Mouse (Mus musculus): Measurements from ENCODE around the gene Sars2. TPM values are rescaled to one million over a fixed set of nuclear protein-coding genes. Genes with fewer than 3 reads are reported as not detected.

Sars2 gene
- total and polyA plus RNA-seq, 3 experiments: 10.5 to 24.9 (median 17.1) TPM

DNA sequence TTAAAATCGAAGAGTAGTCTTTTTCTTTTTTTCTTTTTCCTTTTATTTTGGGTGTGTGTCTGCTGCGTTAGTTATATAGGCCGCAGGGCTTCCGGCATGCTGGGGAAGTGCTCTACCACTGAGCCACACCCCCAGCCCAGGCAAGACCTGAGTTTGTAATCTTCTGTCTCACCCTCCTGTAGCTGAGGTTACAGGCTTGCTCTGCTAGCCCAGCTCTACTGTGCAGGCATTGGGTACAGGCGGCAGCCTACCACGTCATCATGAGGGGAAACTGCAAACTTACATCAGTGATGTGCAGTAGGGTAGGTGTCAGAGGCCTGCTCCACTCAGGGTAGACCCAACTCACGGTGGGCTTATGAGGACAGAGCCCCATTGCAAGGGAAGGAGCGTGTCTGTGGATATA lies 39.5 kb downstream of the Sars2 start (continued):
- TF ChIP-seq EP300 (IDR thresholded peaks at IDR 0.05; ENCODE audit: low read length) (no peak), ETS1 (conservative IDR thresholded peaks at IDR 0.05; ENCODE audit: low read depth, low read length) (no peak; the same call in none of the 2 replicates), MAFK (IDR thresholded peaks at IDR 0.05; ENCODE audit: insufficient replicate concordance, low read length) (no peak), JUN (IDR thresholded peaks at IDR 0.05; ENCODE audit: insufficient read depth, low read depth, low read length) (no peak)

DNA sequence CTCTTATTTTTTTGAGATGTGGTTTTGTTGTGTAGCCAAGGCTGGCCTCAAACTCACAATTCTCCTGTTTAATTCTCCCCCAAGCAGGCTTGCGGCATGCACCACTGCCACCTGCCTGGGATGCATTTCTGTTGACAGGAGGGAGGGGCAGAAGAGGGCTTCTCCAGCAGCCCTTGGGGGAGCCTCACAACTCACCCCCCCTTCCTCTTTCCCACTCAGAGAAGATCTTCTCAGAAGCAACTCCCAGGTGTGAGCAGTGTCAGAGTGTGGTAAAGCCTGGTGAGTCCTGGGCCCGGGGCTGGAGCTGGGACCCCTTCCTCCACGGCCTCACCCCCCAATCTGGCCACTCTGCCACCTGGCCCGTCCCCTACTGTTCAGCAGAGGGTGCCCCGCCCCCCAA lies 43.4 kb downstream of the Sars2 start:
- no peak for TF ChIP-seq UBTF (IDR thresholded peaks at IDR 0.05; ENCODE audit: low read depth, low read length)
- TF ChIP-seq USF1 (IDR thresholded peaks at IDR 0.05; ENCODE audit: low read depth, low read length): no peak
- TF ChIP-seq ZC3H11A (IDR thresholded peaks at IDR 0.05; ENCODE audit: low read depth, low read length): no peak
- TF ChIP-seq POLR2A (IDR thresholded peaks at IDR 0.05; ENCODE audit: low read depth, low read length): no peak
- no peak for TF ChIP-seq HCFC1 (IDR thresholded peaks at IDR 0.05; ENCODE audit: low read depth, low read length)
- TF ChIP-seq USF2 (conservative IDR thresholded peaks at IDR 0.05; ENCODE audit: low read depth, low read length): no peak
- TF ChIP-seq SIN3A (IDR thresholded peaks at IDR 0.05; ENCODE audit: low read length): no peak
- no peak for TF ChIP-seq PAX5 (IDR thresholded peaks at IDR 0.05; ENCODE audit: low read length)
- no peak for TF ChIP-seq RCOR1 (conservative IDR thresholded peaks at IDR 0.05; ENCODE audit: low read depth, low read length)
- TF ChIP-seq MXI1 (IDR thresholded peaks at IDR 0.05; ENCODE audit: low read depth, low read length): no peak
- no peak for TF ChIP-seq MYC (IDR thresholded peaks at IDR 0.05; ENCODE audit: low read depth, low read length)
- no peak for TF ChIP-seq ZMIZ1 (IDR thresholded peaks at IDR 0.05; ENCODE audit: low read depth, low read length)
- TF ChIP-seq CHD2 (IDR thresholded peaks at IDR 0.05; ENCODE audit: low read length): no peak
- no peak for TF ChIP-seq CHD1 (IDR thresholded peaks at IDR 0.05; ENCODE audit: low read depth, low read length)
- no peak for TF ChIP-seq NRF1 (IDR thresholded peaks at IDR 0.05; ENCODE audit: low read depth, low read length)
- no peak for TF ChIP-seq JUND (conservative IDR thresholded peaks at IDR 0.05; ENCODE audit: low read depth, low read length)
- TF ChIP-seq MAZ (IDR thresholded peaks at IDR 0.05; ENCODE audit: low read depth, low read length): no peak
- no peak overlapping the region for H3K4me3 ChIP-seq (replicated peaks in 1 of 3; ENCODE audit: low read depth in 2 of 3, low read length in 2 of 3, poor library complexity in 1 of 3)
- H3K4me1 ChIP-seq (ENCODE audit: control insufficient read depth in 1 of 2, insufficient read depth in 2 of 2): peaks cover 47 to 96% of the 10 kb centered on the region in 2 experiments
- H3K4me2 ChIP-seq (ENCODE audit: insufficient read depth, low read depth, poor library complexity, severe bottlenecking): no peak overlapping the region
- no peak for DNase-seq (ENCODE audit: extremely low read depth)
- H3K9me3 ChIP-seq (replicated peaks; ENCODE audit: low read length): no peaks in the 10 kb centered on the region
- in situ Hi-C loops (cut with MboI; ENCODE audit: low pct_ligation_motif_present, low pct_unique_long_range_greater_than_20kb, low sequenced_read_pairs): loop anchor here (25.0 kb wide), 1 partner anchor 252 kb away; no protein-coding TSS in a partner anchor
- no peaks in the 10 kb centered on the region for H3K79me2 ChIP-seq (replicated peaks; ENCODE audit: control insufficient read depth, extremely low read depth, insufficient read depth, poor library complexity, severe bottlenecking)
- no peak overlapping the region for H3K27ac ChIP-seq (ENCODE audit: insufficient read depth, low read depth)
- no peak overlapping the region for H3K9ac ChIP-seq (ENCODE audit: insufficient read depth, low read depth)
- H3K27me3 ChIP-seq (replicated peaks): no peaks in the 10 kb centered on the region
- H3K36me3 ChIP-seq (replicated peaks in 1 of 2; ENCODE audit: control insufficient read depth in 1 of 2, insufficient read depth in 1 of 2, low read length in 1 of 2): peaks cover 19 to 61% of the 10 kb centered on the region in 2 experiments
- dilution Hi-C loops (cut with MboI; ENCODE audit: extremely low pct_ligation_motif_present, extremely low pct_unique_long_range_greater_than_20kb, low sequenced_read_pairs): no loop called here

Data from CH12.LX (cell line).